Mouse (Mus musculus) lung, adult 2 months (tissue): ENCODE measurements at regions not wholly inside any gene's neighbourhood (a gene's known extent, or its start where the extent isn't known, plus 50 kb on each side); places are given as distances from the start of the nearest gene placed in this dataset.

Experiments
- CTCF ChIP-seq: fragments of 200-500 bp; IDR thresholded peaks from 2 replicates; pipeline ENCODE4 v1.5.1; 2011; ENCODE audit warnings: mild to moderate bottlenecking, low read length, control low read depth; ENCODE audit not compliant: insufficient read depth
- POLR2A ChIP-seq: fragments of 200-500 bp; IDR thresholded peaks from 2 replicates; pipeline ENCODE4 v1.6.1; 2011; ENCODE audit warnings: low read depth, mild to moderate bottlenecking, control low read depth, low read length, borderline replicate concordance; ENCODE audit errors: extremely low read depth

- TF ChIP-seq CTCF (no peak), POLR2A (no peak)
Observed at GRCm38 (mm10) chr15:97507176-97507575, 198.4 kb downstream of the Rpap3 start.
